Mouse (Mus musculus) stomach, embryonic 16.5 days (tissue): ENCODE data around the gene Dab2. TPM values are rescaled to one million over a fixed set of nuclear protein-coding genes. Genes with fewer than 3 reads are reported as not detected.

Source experiments
- ATAC-seq: fragments of 200-750 bp; cut with Nextera tagmentation; 2 replicates; pipeline ENCODE4 v1.8.0; 2017; ENCODE audit warnings: moderate number of reproducible peaks, moderate TSS enrichment; ENCODE audit not compliant: insufficient read depth, low FRiP score
- H3K27ac ChIP-seq: fragments of 300-500 bp; sonication (generic); 2 replicates; pipeline ENCODE4 v1.5.1; 2014; ENCODE audit warnings: low read length
- H3K27me3 ChIP-seq: fragments of 300-500 bp; sonication (generic); 2 replicates; pipeline ENCODE4 v1.6.1; 2014; ENCODE audit warnings: low read length, control low read depth, mixed read lengths; ENCODE audit not compliant: control insufficient read depth, insufficient read depth
- H3K36me3 ChIP-seq: fragments of 300-500 bp; sonication (generic); 2 replicates; pipeline ENCODE4 v1.6.1; 2014; ENCODE audit warnings: low read length; ENCODE audit not compliant: control insufficient read depth, insufficient read depth
- H3K4me1 ChIP-seq: fragments of 300-500 bp; sonication (generic); 2 replicates; pipeline ENCODE4 v1.6.1; 2014; ENCODE audit warnings: low read length, control low read depth, mixed read lengths; ENCODE audit not compliant: control insufficient read depth, insufficient read depth
- H3K4me2 ChIP-seq: fragments of 300-500 bp; sonication (generic); 2 replicates; pipeline ENCODE4 v1.6.1; 2014; ENCODE audit warnings: low read depth, low read length, mixed read lengths
- H3K4me3 ChIP-seq: fragments of 300-500 bp; sonication (generic); replicated peaks from 2 replicates; pipeline ENCODE4 v1.5.1; 2014; ENCODE audit warnings: mild to moderate bottlenecking, low read length
- H3K9ac ChIP-seq: fragments of 300-500 bp; sonication (generic); 2 replicates; pipeline ENCODE4 v1.6.1; 2014; ENCODE audit warnings: low read length
- H3K9me3 ChIP-seq: fragments of 300-500 bp; sonication (generic); replicated peaks from 2 replicates; pipeline ENCODE4 v1.6.1; 2016; ENCODE audit warnings: low read length, control low read depth; ENCODE audit not compliant: control insufficient read depth
- WGBS: fragments of 180-500 bp; shearing (Covaris S2); extraction: QIAGEN DNeasy Blood & Tissue Kit; methylation state at CpG from one replicate; pipeline ENCODE4 v1.1.7; 2014; 5-methylcytosine and 5-hydroxymethylcytosine counted together
- polyA plus RNA-seq: library from polyadenylated mRNA; unstranded; fragments of >200 nt; fragmentation: Nextera tagmentation; extraction: Ambion mirVana; gene quantifications from 2 replicates; pipeline ENCODE4 v1.2.1, GENCODE M21; 2015

Dab2 gene
- polyA plus RNA-seq, 1 experiment from 2014 or later, result 50.0 TPM

DNA sequence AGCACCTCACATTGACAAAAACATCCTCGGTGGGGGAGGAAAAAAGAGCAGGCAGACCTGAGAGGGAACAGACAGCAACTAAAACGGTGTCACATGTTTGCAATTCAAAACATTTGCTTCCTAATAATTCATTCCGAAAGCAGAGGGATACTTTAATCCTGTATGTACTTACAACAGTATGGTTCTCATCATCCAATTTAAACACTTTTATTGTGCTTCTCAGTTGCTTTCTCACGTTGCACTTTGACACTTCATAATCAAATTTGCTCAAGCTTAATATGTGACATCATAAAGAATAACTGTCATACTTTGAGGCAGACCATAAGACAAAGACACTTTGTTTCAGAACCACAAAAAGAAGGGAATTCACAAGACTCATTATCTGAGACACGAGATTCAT is 20.9 kb downstream of the Dab2 start:
- H3K9me3 ChIP-seq, result no peaks in the 10 kb centered on the region
- no peak overlapping the region for H3K4me2 ChIP-seq
- no peak overlapping the region for H3K27ac ChIP-seq
- ATAC-seq, result no peak
- peaks cover 7% of the 10 kb centered on the region; the same call in 1 of the 2 replicates for H3K4me1 ChIP-seq
- 21% methylated on average over 5 of the region's 5 CpGs for WGBS
- H3K4me3 ChIP-seq, result no peak overlapping the region
- H3K9ac ChIP-seq, result no peak overlapping the region
- H3K36me3 ChIP-seq, result no peaks in the 10 kb centered on the region
- H3K27me3 ChIP-seq, result no peaks in the 10 kb centered on the region

DNA sequence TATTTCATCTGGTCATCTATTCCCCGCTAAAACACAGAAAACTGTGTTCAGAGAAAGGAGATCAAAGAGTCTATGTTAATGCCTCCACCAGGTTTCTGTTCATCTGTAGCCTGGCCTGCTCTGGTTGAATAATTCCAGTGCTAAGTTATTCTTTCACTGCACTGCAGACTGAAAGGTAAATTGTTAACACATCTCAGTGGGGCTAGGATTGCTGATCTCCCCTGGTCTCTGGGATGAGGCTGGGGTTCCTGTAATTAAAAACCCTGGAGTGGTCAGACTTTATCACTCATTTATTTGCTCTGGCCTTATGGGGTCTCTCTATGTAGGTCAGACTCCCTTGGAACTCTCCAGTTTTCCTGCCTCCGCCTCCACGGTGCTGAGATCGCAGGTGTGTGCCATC is 21.7 kb downstream of the Dab2 start:
- no peak overlapping the region for H3K4me3 ChIP-seq
- no peaks in the 10 kb centered on the region for H3K27me3 ChIP-seq
- ATAC-seq, result no peak
- H3K9ac ChIP-seq, result no peak overlapping the region
- WGBS, result 61% methylated on average over 4 of the region's 4 CpGs
- no peak overlapping the region for H3K4me2 ChIP-seq
- no peaks in the 10 kb centered on the region for H3K36me3 ChIP-seq
- H3K27ac ChIP-seq, result no peak overlapping the region; the same call in 1 of the 2 replicates
- H3K4me1 ChIP-seq, result peaks cover 7% of the 10 kb centered on the region; the same call in 1 of the 2 replicates
- no peaks in the 10 kb centered on the region for H3K9me3 ChIP-seq

DNA sequence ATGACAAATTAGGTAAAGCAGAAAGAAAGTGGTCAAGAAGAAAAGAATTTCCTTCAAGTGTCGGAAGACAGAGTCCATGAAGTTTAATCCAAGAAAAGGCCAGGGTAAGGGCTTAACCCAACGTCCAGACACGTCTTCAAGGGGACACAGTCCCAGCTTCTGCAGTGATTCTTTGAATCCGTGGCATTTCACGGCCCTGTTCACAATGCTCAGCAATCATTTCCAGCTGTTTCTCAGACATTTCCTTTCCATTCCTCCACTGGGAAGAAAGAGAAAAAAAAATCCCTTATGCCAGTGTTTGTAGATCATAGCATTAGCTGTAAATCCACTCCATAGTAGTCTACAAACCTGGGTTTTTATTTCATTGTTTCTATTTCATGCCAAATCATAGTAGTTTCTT is 22.7 kb downstream of the Dab2 start:
- ATAC-seq, result no peak
- Histone ChIP-seq H3K9me3 (no peaks in the 10 kb centered on the region), H3K9ac (no peak overlapping the region), H3K4me2 (no peak overlapping the region), H3K4me3 (no peak overlapping the region), H3K27me3 (no peaks in the 10 kb centered on the region), H3K27ac (no peak overlapping the region), H3K36me3 (no peaks in the 10 kb centered on the region), H3K4me1 (peaks cover 7% of the 10 kb centered on the region; the same call in 1 of the 2 replicates)
- 59% methylated on average over 5 of the region's 5 CpGs for WGBS

DNA sequence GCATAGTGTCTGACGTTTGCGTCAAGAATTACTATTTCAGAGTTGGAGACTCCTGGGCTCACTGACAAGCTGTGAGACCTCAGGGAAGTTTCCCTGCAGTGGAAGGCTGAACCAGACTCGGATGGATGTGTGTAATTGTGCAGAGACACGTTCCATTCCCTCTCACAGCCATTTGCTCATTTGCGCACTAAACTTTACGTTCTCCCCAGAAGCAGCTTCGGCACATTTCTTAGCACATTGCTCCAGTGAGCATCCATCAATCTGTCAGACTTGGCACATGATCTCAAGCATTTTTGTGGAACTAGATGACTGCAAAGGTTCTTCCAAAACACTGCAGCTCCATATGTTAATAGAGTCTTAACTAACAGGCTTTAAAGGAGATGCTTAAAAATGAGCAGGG is 24.0 kb downstream of the Dab2 start:
- H3K9me3 ChIP-seq, result no peaks in the 10 kb centered on the region
- H3K36me3 ChIP-seq, result no peaks in the 10 kb centered on the region
- peaks cover 7% of the 10 kb centered on the region; the same call in 1 of the 2 replicates for H3K4me1 ChIP-seq
- H3K4me2 ChIP-seq, result no peak overlapping the region
- H3K27me3 ChIP-seq, result no peaks in the 10 kb centered on the region
- H3K4me3 ChIP-seq, result no peak overlapping the region
- H3K27ac ChIP-seq, result no peak overlapping the region; the same call in 1 of the 2 replicates
- no peak overlapping the region for H3K9ac ChIP-seq
- ATAC-seq, result no peak
- WGBS, result 53% methylated on average over 7 of the region's 7 CpGs

DNA sequence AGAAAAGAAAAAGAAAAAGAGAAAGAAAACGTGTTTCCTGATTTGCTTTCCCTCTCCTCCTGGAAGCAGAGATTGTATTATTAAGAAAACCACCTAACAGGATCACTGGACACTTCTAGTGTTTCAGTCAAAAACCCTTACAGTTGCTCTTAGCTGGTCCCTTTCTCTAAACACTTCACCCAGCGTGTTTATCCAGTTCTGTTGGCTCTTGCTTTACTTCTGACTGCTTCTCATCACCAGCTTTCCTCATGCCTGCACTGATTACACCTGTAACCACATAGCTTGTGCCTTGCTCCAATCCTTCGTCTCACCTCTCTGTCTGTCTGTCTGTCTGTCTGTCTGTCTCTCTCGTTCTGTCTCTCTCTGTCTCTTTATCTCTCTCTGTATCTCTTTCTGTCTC is 25.9 kb downstream of the Dab2 start:
- no peaks in the 10 kb centered on the region for H3K36me3 ChIP-seq
- no peaks in the 10 kb centered on the region for H3K27me3 ChIP-seq
- no peak overlapping the region for H3K9ac ChIP-seq
- no peak overlapping the region for H3K4me3 ChIP-seq
- H3K4me1 ChIP-seq, result peaks cover 7% of the 10 kb centered on the region; the same call in 1 of the 2 replicates
- no peak for ATAC-seq
- H3K9me3 ChIP-seq, result no peaks in the 10 kb centered on the region
- H3K4me2 ChIP-seq, result no peak overlapping the region
- 59% methylated on average over 4 of the region's 4 CpGs for WGBS
- no peak overlapping the region for H3K27ac ChIP-seq

DNA sequence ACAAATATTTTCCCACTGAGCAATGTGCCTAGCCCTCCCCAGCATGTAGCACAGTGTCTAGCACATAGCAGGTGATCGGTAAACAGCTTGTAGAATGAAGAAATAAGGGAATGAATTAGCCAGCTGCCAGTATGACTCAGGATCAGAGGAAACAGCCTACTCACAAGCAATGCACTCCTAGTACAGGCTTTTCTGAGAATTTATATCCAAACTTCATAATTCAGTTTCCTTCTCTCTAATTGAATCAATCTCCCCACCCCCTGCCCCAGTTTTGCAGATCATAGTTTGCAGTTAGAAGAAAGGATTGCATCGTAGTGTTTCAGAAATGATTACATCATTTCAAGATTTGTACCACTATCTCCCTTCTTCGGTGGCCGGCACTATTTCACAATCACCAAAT is 26.4 kb downstream of the Dab2 start:
- peaks cover 5% of the 10 kb centered on the region; the same call in 1 of the 2 replicates for H3K4me1 ChIP-seq
- H3K4me3 ChIP-seq, result no peak overlapping the region
- 59% methylated on average over 4 of the region's 4 CpGs for WGBS
- no peaks in the 10 kb centered on the region for H3K27me3 ChIP-seq
- no peak overlapping the region for H3K4me2 ChIP-seq
- ATAC-seq, result no peak
- H3K9me3 ChIP-seq, result no peaks in the 10 kb centered on the region
- no peak overlapping the region for H3K9ac ChIP-seq
- no peaks in the 10 kb centered on the region for H3K36me3 ChIP-seq
- H3K27ac ChIP-seq, result no peak overlapping the region

DNA sequence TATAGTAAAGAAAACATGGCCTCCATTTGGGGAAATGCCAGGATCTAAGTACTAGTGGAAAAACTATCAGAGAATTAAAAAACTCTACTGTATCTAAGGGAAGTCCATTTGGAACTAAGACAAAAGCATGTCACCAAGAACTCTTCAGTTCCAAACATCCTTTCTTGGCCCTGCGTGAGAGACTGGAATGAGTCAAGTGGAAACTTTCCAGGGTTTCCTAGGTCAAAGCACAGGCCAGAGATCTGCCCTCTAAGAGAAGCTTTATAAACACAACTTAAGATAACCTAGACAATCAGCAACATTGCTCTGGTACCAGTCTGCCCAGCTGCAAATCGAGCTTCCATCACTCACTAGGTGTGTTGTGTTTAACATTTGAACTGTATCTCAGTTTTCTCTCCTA is 31.8 kb downstream of the Dab2 start:
- Histone ChIP-seq H3K9me3 (no peaks in the 10 kb centered on the region), H3K4me1 (no peaks in the 10 kb centered on the region), H3K9ac (no peak overlapping the region), H3K36me3 (no peaks in the 10 kb centered on the region), H3K4me3 (no peak overlapping the region), H3K27me3 (no peaks in the 10 kb centered on the region), H3K27ac (no peak overlapping the region), H3K4me2 (no peak overlapping the region)
- 29% methylated on average over 2 of the region's 2 CpGs for WGBS
- no peak for ATAC-seq

DNA sequence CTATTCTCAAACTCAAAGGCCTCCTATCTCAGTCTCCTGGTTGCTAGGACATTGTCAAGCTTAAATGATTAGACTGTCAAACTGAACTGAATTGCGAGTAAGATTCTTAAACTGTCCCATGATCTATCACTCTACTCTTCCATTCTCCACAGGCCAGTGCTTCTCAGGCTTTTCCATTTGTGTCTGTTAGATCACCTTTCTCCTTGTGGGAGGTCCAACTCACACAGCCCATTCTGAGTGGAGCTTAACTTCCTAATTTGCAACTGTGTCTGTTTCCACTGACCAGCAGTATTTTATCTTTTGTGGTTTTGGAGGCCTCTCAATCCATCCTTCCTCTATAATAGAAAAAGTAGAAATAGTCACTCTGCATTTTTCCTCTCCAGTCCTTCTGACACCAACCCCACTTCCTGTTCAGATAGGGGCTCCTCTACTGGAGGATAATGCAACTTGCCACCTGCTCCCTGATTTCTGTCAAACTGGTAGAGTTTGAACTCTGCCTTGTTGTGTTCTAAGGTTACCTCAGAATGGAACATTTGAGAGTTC is 35.1 kb downstream of the Dab2 start:
- Histone ChIP-seq H3K9me3 (no peaks in the 10 kb centered on the region), H3K9ac (no peak overlapping the region), H3K4me1 (no peaks in the 10 kb centered on the region), H3K4me2 (no peak overlapping the region), H3K27ac (no peak overlapping the region), H3K27me3 (no peaks in the 10 kb centered on the region; the same call in 1 of the 2 replicates), H3K36me3 (no peaks in the 10 kb centered on the region), H3K4me3 (no peak overlapping the region)
- ATAC-seq, result no peak
- WGBS, result 66% methylated on average over 1 of the region's 1 CpGs

DNA sequence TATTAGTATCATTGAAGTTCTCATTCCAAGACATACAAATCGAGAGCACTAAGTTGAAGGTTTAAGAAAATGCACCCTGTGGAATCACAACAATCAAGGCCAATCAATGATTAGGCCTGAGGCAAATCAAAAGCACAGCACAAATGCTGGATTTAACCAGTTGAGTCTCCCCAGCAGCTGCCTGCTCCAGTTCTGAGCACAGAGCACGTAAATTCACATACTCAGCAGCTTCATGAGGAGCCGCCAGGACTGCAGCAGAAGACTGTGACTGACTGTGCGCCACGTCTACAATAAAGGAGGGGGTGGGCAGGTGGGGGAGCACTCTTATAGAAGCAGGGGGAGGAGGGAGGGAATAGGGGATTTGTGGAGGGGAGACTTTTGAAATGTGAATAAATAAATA is 40.2 kb downstream of the Dab2 start:
- 82% methylated on average over 5 of the region's 5 CpGs for WGBS
- Histone ChIP-seq H3K9me3 (no peaks in the 10 kb centered on the region), H3K4me2 (no peak overlapping the region), H3K9ac (no peak overlapping the region), H3K27ac (no peak overlapping the region), H3K4me3 (no peak overlapping the region), H3K4me1 (no peaks in the 10 kb centered on the region), H3K27me3 (no peaks in the 10 kb centered on the region; the same call in 1 of the 2 replicates), H3K36me3 (no peaks in the 10 kb centered on the region)
- ATAC-seq, result no peak
